Mouse (Mus musculus): ENCODE measurements at regions not wholly inside any gene's neighbourhood (a gene's known extent, or its start where the extent isn't known, plus 50 kb on each side); places are given as distances from the start of the nearest gene placed in this dataset.

DNA sequence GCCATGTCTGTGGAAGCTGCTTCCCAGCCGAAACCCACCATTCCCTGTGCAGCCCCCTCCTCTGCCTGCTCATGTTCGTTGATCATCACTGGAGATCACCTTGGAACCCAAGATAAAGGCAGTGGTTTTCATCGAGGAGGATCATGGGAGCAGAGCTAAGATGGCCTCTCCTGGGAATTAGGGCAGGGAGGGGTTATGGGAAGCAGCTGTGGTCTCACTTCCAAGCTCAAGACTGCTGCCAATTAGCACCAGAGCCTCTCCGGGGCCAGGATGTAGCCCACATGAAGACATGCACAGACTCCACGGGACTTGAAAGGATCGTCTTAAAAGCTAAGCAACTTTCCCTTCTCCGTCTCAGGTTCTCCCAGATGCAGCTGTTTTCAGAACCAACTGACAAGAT lies 214.1 kb upstream of the Cdh4 start:
- DNase-seq (ENCODE audit: extremely low read depth, low read depth, low spot score), result no peak
- H3K4me3 ChIP-seq (ENCODE audit: insufficient read depth, low read depth, low read length), result no peak overlapping the region
- TF ChIP-seq POLR2A (IDR thresholded peaks at IDR 0.05; ENCODE audit: extremely low read depth, insufficient read depth, low read length) (no peak), CTCF (IDR thresholded peaks at IDR 0.05; ENCODE audit: low read depth, low read length) (no peak)

GRCm38 (mm10) chr2:179231708-179232354 lies 210.4 kb upstream of the Cdh4 start:
- no peaks in the 10 kb centered on the region for H3K4me1 ChIP-seq (ENCODE audit: control insufficient read depth, insufficient read depth, low read length)
- WGBS, result 72% methylated on average over 6 of the region's 6 CpGs
- no peak overlapping the region for H3K4me3 ChIP-seq (ENCODE audit: insufficient read depth, low read depth, low read length)
- no peaks in the 10 kb centered on the region for H3K36me3 ChIP-seq (ENCODE audit: control insufficient read depth, insufficient read depth, low read length)
- TF ChIP-seq CTCF (IDR thresholded peaks at IDR 0.05; ENCODE audit: low read depth, low read length) (no peak), POLR2A (IDR thresholded peaks at IDR 0.05; ENCODE audit: extremely low read depth, insufficient read depth, low read length) (no peak)
- H3K27me3 ChIP-seq (ENCODE audit: control insufficient read depth, insufficient read depth, low read length), result no peaks in the 10 kb centered on the region
- no peak for DNase-seq (ENCODE audit: extremely low read depth, low read depth, low spot score)
- H3K79me2 ChIP-seq (ENCODE audit: control insufficient read depth, insufficient read depth, low read length), result no peaks in the 10 kb centered on the region
- H3K27ac ChIP-seq (replicated peaks; ENCODE audit: insufficient read depth, low read depth, low read length), result no peak overlapping the region
- H3K9ac ChIP-seq (ENCODE audit: low read depth, low read length), result no peak overlapping the region

More for the DNA sequence above, 214.1 kb upstream of the Cdh4 start:
- no peaks in the 10 kb centered on the region for H3K36me3 ChIP-seq (ENCODE audit: control insufficient read depth, insufficient read depth, low read length)
- no peaks in the 10 kb centered on the region for H3K27me3 ChIP-seq (ENCODE audit: control insufficient read depth, insufficient read depth, low read length)
- no peaks in the 10 kb centered on the region for H3K4me1 ChIP-seq (ENCODE audit: control insufficient read depth, insufficient read depth, low read length)
- no peak overlapping the region for H3K9ac ChIP-seq (ENCODE audit: low read depth, low read length)
- WGBS, result 82% methylated on average over 7 of the region's 7 CpGs
- H3K27ac ChIP-seq (replicated peaks; ENCODE audit: insufficient read depth, low read depth, low read length), result no peak overlapping the region
- H3K79me2 ChIP-seq (ENCODE audit: control insufficient read depth, insufficient read depth, low read length), result no peaks in the 10 kb centered on the region

DNA sequence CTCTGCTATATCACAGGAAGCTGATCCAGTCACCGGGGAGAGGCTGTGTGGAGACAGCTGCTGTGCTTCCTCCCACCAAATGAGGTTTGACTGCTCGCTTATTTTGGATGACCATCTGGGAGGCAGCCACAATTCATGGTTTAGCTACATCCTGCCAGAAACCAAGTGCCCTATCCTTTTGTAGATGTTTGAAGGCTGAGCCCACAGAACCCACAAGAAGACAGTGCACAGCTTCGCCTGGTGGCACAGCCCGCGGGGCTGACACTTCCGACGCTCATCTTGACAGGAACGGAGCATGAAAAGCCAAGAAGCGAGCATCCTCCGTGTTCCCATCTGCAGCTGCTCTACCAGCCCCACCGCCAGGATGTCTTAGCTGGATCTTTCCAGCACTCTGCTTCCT lies 204.1 kb upstream of the Cdh4 start:
- TF ChIP-seq POLR2A (IDR thresholded peaks at IDR 0.05; ENCODE audit: extremely low read depth, insufficient read depth, low read length), result no peak
- Histone ChIP-seq H3K9ac (ENCODE audit: low read depth, low read length) (no peak overlapping the region), H3K79me2 (ENCODE audit: control insufficient read depth, insufficient read depth, low read length) (no peaks in the 10 kb centered on the region), H3K36me3 (ENCODE audit: control insufficient read depth, insufficient read depth, low read length) (no peaks in the 10 kb centered on the region), H3K4me1 (ENCODE audit: control insufficient read depth, insufficient read depth, low read length) (no peaks in the 10 kb centered on the region), H3K4me3 (ENCODE audit: insufficient read depth, low read depth, low read length) (no peak overlapping the region), H3K27ac (replicated peaks; ENCODE audit: insufficient read depth, low read depth, low read length) (no peak overlapping the region), H3K27me3 (ENCODE audit: control insufficient read depth, insufficient read depth, low read length) (no peaks in the 10 kb centered on the region)
- 78% methylated on average over 11 of the region's 11 CpGs for WGBS
- no peak for DNase-seq (ENCODE audit: extremely low read depth, low read depth, low spot score)

GRCm38 (mm10) chr2:179260892-179261291 lies 181.3 kb upstream of the Cdh4 start:
- no peak overlapping the region for H3K27ac ChIP-seq (replicated peaks; ENCODE audit: insufficient read depth, low read depth, low read length)
- peaks cover 8% of the 10 kb centered on the region for H3K4me1 ChIP-seq (ENCODE audit: control insufficient read depth, insufficient read depth, low read length)
- TF ChIP-seq CTCF (IDR thresholded peaks at IDR 0.05; ENCODE audit: low read depth, low read length) (no peak), POLR2A (IDR thresholded peaks at IDR 0.05; ENCODE audit: extremely low read depth, insufficient read depth, low read length) (no peak)
- no peaks in the 10 kb centered on the region for H3K79me2 ChIP-seq (ENCODE audit: control insufficient read depth, insufficient read depth, low read length)
- DNase-seq (ENCODE audit: extremely low read depth, low read depth, low spot score), result peak; percentile 98
- 10% methylated on average over 2 of the region's 2 CpGs for WGBS
- H3K27me3 ChIP-seq (ENCODE audit: control insufficient read depth, insufficient read depth, low read length), result no peaks in the 10 kb centered on the region
- no peak overlapping the region for H3K4me3 ChIP-seq (ENCODE audit: insufficient read depth, low read depth, low read length)
- no peaks in the 10 kb centered on the region for H3K36me3 ChIP-seq (ENCODE audit: control insufficient read depth, insufficient read depth, low read length)
- no peak overlapping the region for H3K9ac ChIP-seq (ENCODE audit: low read depth, low read length)

- H3K36me3 ChIP-seq (ENCODE audit: control insufficient read depth, insufficient read depth, low read length), result no peaks in the 10 kb centered on the region
- 80% methylated on average over 4 of the region's 4 CpGs for WGBS
- no peak overlapping the region for H3K27ac ChIP-seq (replicated peaks; ENCODE audit: insufficient read depth, low read depth, low read length)
- no peaks in the 10 kb centered on the region for H3K79me2 ChIP-seq (ENCODE audit: control insufficient read depth, insufficient read depth, low read length)
- H3K4me1 ChIP-seq (ENCODE audit: control insufficient read depth, insufficient read depth, low read length), result peaks cover 8% of the 10 kb centered on the region
- H3K27me3 ChIP-seq (ENCODE audit: control insufficient read depth, insufficient read depth, low read length), result no peaks in the 10 kb centered on the region
- no peak overlapping the region for H3K4me3 ChIP-seq (ENCODE audit: insufficient read depth, low read depth, low read length)
- H3K9ac ChIP-seq (ENCODE audit: low read depth, low read length), result no peak overlapping the region
- no peak for DNase-seq (ENCODE audit: extremely low read depth, low read depth, low spot score)
- TF ChIP-seq POLR2A (IDR thresholded peaks at IDR 0.05; ENCODE audit: extremely low read depth, insufficient read depth, low read length) (no peak), CTCF (IDR thresholded peaks at IDR 0.05; ENCODE audit: low read depth, low read length) (no peak)
Measured at GRCm38 (mm10) chr2:179263888-179264287, 178.3 kb upstream of the Cdh4 start.

DNA sequence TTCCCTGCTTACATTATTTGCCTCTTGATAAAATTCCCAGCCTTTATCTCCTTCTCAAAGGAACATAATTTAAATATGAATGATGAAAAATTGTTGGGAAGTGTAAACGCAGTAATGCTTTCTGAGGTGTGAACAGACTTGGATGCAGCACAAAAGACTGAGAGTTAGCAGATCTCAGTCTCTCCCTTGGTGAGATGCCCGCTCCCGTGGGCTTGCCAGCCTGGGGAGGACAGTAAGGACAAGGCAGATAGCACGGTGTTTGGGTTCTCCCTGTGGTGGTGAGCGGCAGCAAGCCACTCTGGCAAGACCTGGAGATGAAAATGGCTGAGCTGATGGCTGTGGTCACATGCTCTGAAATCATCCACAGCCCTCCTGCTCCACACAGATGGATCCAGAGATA lies 176.8 kb upstream of the Cdh4 start:
- Histone ChIP-seq H3K9ac (ENCODE audit: low read depth, low read length) (no peak overlapping the region), H3K4me1 (ENCODE audit: control insufficient read depth, insufficient read depth, low read length) (peaks cover 4% of the 10 kb centered on the region), H3K36me3 (ENCODE audit: control insufficient read depth, insufficient read depth, low read length) (no peaks in the 10 kb centered on the region), H3K27me3 (ENCODE audit: control insufficient read depth, insufficient read depth, low read length) (no peaks in the 10 kb centered on the region), H3K79me2 (ENCODE audit: control insufficient read depth, insufficient read depth, low read length) (no peaks in the 10 kb centered on the region), H3K27ac (replicated peaks; ENCODE audit: insufficient read depth, low read depth, low read length) (no peak overlapping the region), H3K4me3 (ENCODE audit: insufficient read depth, low read depth, low read length) (no peak overlapping the region)
- WGBS, result 77% methylated on average over 5 of the region's 5 CpGs
- DNase-seq (ENCODE audit: extremely low read depth, low read depth, low spot score), result no peak
- TF ChIP-seq POLR2A (IDR thresholded peaks at IDR 0.05; ENCODE audit: extremely low read depth, insufficient read depth, low read length) (no peak), CTCF (IDR thresholded peaks at IDR 0.05; ENCODE audit: low read depth, low read length) (no peak)

All from liver, adult 2 months (tissue).